Comparison of ENCODE assay signal across 8 mouse cellular contexts in the genomic region with DNA sequence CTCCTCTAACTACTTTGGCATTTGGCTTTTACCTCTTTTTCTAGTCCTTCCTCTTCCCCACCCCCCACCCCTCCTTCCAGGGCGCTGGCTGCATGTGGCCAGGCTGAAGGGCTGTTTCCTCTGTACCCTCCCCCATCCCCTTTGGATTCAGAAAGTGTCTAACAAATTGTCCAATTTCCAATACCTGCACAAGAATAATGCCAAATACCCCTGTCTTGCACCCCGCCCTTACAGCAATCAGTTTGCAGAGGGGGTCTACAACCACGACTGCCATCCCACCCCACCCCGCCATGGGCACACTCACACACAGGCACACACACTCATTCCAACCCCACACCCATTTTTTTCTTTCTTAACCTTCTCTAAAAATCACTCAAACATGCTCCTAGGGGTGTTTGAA. TPM values are rescaled to one million over a fixed set of nuclear protein-coding genes. Genes with fewer than 3 reads are reported as not detected.
DNase-seq lines count a peak whose midpoint lies in the region; ATAC-seq and TF ChIP-seq lines count a peak whose summit lies in the region.

No protein-coding gene starts in this region.

- no peak overlapping the region for H3K27ac ChIP-seq in lung, embryonic 14.5 days (ENCODE audit: low read depth)
- peak overlapping the region; percentile 94 for H3K27ac ChIP-seq in hindbrain, embryonic 14.5 days
- no peak overlapping the region for H3K27ac ChIP-seq in neural tube, embryonic 12.5 days

- peak overlapping the region; percentile 28; the same call in 1 of the 2 replicates for H3K4me3 ChIP-seq in lung, embryonic 14.5 days (ENCODE audit: low read depth, low read length)
- H3K4me3 ChIP-seq in lung, adult 2 months (replicated peaks; ENCODE audit: extremely low read depth, low read depth, low read length) = no peak overlapping the region
- H3K4me3 ChIP-seq in hindbrain, embryonic 14.5 days (replicated peaks; ENCODE audit: low read length) = peak overlapping the region; percentile 79
- H3K4me3 ChIP-seq in neural tube, embryonic 12.5 days = peak overlapping the region; percentile 43

- H3K36me3 ChIP-seq in lung, embryonic 14.5 days (ENCODE audit: insufficient read depth) = no peaks in the 10 kb centered on the region
- H3K36me3 ChIP-seq in hindbrain, embryonic 14.5 days (replicated peaks; ENCODE audit: control insufficient read depth, insufficient read depth) = no peaks in the 10 kb centered on the region
- H3K36me3 ChIP-seq in neural tube, embryonic 12.5 days = no peaks in the 10 kb centered on the region

- no peak overlapping the region for H3K9ac ChIP-seq in lung, embryonic 14.5 days
- peak overlapping the region; percentile 94 for H3K9ac ChIP-seq in hindbrain, embryonic 14.5 days
- peak overlapping the region; percentile 54 for H3K9ac ChIP-seq in neural tube, embryonic 12.5 days

- 0 out of 2 replicates have a peak, but pooled peaks cover 3% of the 10 kb centered on the region for H3K4me1 ChIP-seq in lung, embryonic 14.5 days (ENCODE audit: insufficient read depth)
- no peaks in the 10 kb centered on the region for H3K4me1 ChIP-seq in lung, adult 2 months (ENCODE audit: control insufficient read depth, insufficient read depth, low read length)
- H3K4me1 ChIP-seq in hindbrain, embryonic 14.5 days (replicated peaks; ENCODE audit: control insufficient read depth, insufficient read depth, low read length) = peaks cover 17% of the 10 kb centered on the region
- peaks cover 12% of the 10 kb centered on the region; the same call in 1 of the 2 replicates for H3K4me1 ChIP-seq in neural tube, embryonic 12.5 days

- no peaks in the 10 kb centered on the region for H3K9me3 ChIP-seq in lung, embryonic 14.5 days (ENCODE audit: low read depth, low read length)
- H3K9me3 ChIP-seq in hindbrain, embryonic 14.5 days (ENCODE audit: control insufficient read depth, low read length) = no peaks in the 10 kb centered on the region
- H3K9me3 ChIP-seq in neural tube, embryonic 12.5 days = no peaks in the 10 kb centered on the region

- peak overlapping the region; percentile 61 for H3K4me2 ChIP-seq in lung, embryonic 14.5 days
- peak overlapping the region; percentile 62 for H3K4me2 ChIP-seq in hindbrain, embryonic 14.5 days (replicated peaks)
- peak overlapping the region; percentile 73 for H3K4me2 ChIP-seq in neural tube, embryonic 12.5 days (replicated peaks)

- peaks cover 12% of the 10 kb centered on the region; the same call in 1 of the 2 replicates for H3K27me3 ChIP-seq in lung, embryonic 14.5 days (ENCODE audit: insufficient read depth, low read length)
- no peaks in the 10 kb centered on the region for H3K27me3 ChIP-seq in hindbrain, embryonic 14.5 days (ENCODE audit: control insufficient read depth, insufficient read depth, low read length)
- no peaks in the 10 kb centered on the region for H3K27me3 ChIP-seq in neural tube, embryonic 12.5 days (replicated peaks)

- TF ChIP-seq POLR2A in lung, adult 2 months (IDR thresholded peaks at IDR 0.05; ENCODE audit: borderline replicate concordance, extremely low read depth, low read depth, low read length) = no peak

- WGBS in lung, embryonic 14.5 days = 9% methylated on average over 4 of the region's 4 CpGs
- 16% methylated on average over 4 of the region's 4 CpGs for WGBS in lung, adult 2 months
- 11% methylated on average over 4 of the region's 4 CpGs for WGBS in hindbrain, embryonic 14.5 days
- 6% methylated on average over 4 of the region's 4 CpGs for WGBS in neural tube, embryonic 12.5 days

- no peak for ATAC-seq in lung, embryonic 14.5 days (ENCODE audit: insufficient read depth)
- 0 out of 2 replicates have a peak, but pooled peaks have one; percentile 21 for ATAC-seq in hindbrain, embryonic 14.5 days (ENCODE audit: low FRiP score)
- ATAC-seq in neural tube, embryonic 12.5 days (ENCODE audit: low FRiP score, low read depth) = no peak; the same call in 1 of the 2 replicates
- no peak for ATAC-seq in monocyte, adult 5-6 weeks (replicated peaks; ENCODE audit: insufficient number of reproducible peaks, low FRiP score, low TSS enrichment, poor library complexity, severe bottlenecking)

- peak; percentile 49 for DNase-seq in cerebellum, adult 18-20 months
- DNase-seq in cerebellum, adult 11 months = no peak
- no peak for DNase-seq in lung, embryonic 14.5 days
- DNase-seq in lung, adult 2 months = no peak
- DNase-seq in hindbrain, embryonic 14.5 days (ENCODE audit: low spot score) = no peak
- no peak for DNase-seq in Muller cell, postnatal 12 days (ENCODE audit: inconsistent ontology term)

- TF ChIP-seq CTCF in lung, embryonic 14.5 days (IDR thresholded peaks at IDR 0.05; ENCODE audit: low read depth) = no peak
- no peak for TF ChIP-seq CTCF in lung, adult 2 months (IDR thresholded peaks at IDR 0.05; ENCODE audit: insufficient read depth, low read length)

RNA-seq across cellular contexts. Expression of a gene that starts 1.5 kb away (rescaled TPM):
- polyA plus RNA-seq in lung, embryonic 14.5 days (2014; fragmentation: Nextera tagmentation; extraction: Ambion mirVana) = 14.8 and 14.9 TPM in 2 replicates
- 5.5 and 12.2 TPM in 2 replicates for polyA plus RNA-seq in lung, adult 2 months (2012; rRNA removed)
- polyA plus RNA-seq in hindbrain, embryonic 14.5 days (2014; fragmentation: Nextera tagmentation; extraction: Ambion mirVana) = 1,468 and 1,692 TPM in 2 replicates
- 485 and 540 TPM in 2 replicates for polyA plus RNA-seq in neural tube, embryonic 12.5 days (2016; fragmentation: Nextera tagmentation; extraction: Ambion mirVana)
- not detected in 3 replicates for total RNA-seq in monocyte, adult 5-6 weeks (2017)

Comparison
In these comparisons a context has a peak if more than half of its experiments do, and no peak if none do; other contexts are left out.
1. DNase-seq: peak in cerebellum, adult 18-20 months (2 of 2); none in cerebellum, adult 11 months (single experiment), lung, embryonic 14.5 days (single experiment), lung, adult 2 months (single experiment), hindbrain, embryonic 14.5 days (single experiment) and Muller cell, postnatal 12 days (single experiment).
2. RNA of a gene that starts 1.5 kb away (polyA plus RNA-seq): 1,468 to 1,692 TPM in hindbrain, embryonic 14.5 days and 485 to 540 TPM in neural tube, embryonic 12.5 days; 14.8 to 14.9 TPM in lung, embryonic 14.5 days and 5.5 to 12.2 TPM in lung, adult 2 months; every median in the first group is over 10 times any median in the second.
3. Peak in every context shown above with its lines, with median percentiles within 50 percentile points of each other: H3K4me2 ChIP-seq.